Mouse (Mus musculus): ENCODE data around the gene Gm4869.

The Gm4869 gene

DNA sequence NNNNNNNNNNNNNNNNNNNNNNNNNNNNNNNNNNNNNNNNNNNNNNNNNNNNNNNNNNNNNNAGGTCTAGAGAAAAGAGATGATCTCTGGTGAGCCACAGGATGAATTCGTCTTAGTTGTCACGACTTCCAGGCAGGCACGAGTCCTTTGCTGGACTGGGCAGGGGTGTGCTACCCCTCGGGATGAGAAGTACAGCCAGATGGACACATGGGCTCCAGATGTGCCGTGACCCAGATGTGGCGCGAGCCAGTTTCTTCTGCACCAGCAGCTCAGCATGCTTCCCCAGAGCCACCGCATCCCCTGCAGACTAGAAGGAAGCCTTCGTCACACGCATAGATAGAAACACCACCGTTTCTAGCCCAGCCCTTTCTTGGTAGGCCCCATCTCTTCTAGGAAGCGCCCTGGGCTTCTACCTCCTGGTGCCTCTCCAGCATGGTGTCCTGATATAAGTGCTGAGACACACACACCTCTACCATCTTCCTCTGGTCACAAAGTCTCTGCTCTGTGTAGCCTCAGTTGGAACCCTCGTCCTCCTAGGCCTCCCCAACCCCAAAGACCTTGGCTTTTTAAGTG lies 92.8 kb downstream of the Gm4869 start:
- no peak for DNase-seq

DNA sequence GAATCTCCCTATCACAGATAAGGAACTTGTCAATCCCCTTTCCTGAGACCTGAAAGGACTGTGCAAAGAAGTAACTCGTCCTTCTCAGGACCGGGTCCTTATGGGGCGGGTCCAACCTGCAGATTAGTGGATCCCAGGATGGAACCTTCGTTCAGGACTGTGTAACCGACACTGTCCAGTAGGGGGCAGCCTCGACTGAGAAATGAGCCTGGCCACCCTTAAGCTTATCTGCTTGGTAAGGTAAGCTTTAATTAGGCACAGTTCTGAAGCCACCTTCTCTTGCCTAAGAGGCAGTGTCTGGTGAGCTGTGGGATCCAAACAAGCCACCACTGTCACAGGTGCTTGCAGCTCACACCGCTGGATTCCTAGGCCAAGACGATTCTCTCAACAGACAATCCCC lies 94.7 kb downstream of the Gm4869 start:
- peak; percentile 89 to 94 for DNase-seq

DNA sequence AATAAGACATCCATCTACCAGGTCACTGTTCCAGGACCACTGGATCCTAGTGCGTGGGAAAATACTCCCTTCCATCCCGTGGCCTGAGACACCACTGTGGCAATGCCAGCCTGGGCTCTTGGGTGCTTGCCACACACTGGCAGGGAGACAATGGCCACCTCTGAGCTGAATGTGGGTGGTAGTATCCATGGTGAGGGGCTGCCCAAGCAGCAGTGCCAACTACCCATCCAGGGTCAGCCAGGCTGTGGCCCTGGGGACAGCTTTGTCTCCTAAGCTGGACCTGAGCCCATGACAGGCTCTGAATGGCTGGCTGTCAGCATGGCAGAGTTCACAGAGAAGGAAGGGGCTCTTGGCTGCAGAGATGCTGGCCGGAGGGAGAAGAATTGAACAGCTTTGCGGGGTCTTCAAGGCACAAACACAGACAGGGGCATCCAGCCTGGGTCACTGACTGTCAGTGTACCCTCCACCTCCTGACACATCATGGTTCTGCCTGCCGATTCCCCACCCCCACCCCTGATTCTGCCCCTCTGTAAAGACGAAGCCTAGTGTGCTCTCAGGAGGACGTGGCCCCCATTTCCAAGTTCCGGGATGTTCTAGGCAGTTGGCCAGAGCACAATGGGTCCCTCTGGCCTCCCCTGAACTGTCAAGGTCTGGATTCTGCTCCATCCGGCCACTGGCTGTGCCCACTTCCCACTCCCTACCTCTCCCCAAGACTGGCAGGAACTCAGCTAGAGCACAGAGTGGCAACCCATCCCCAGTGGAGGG lies 97.5 kb downstream of the Gm4869 start:
- peak; percentile 76 to 86 for DNase-seq

Data from cerebellum, postnatal 10 days (tissue).